Mouse (Mus musculus) adrenal gland, postnatal 25 days (tissue): ENCODE results near the gene Ndel1. TPM values are rescaled to one million over a fixed set of nuclear protein-coding genes. Genes with fewer than 3 reads are reported as not detected.

Experiments used
- DNase-seq: peaks from one replicate; pipeline ENCODE4 v3.0.0; 2021; ENCODE audit warnings: mixed read lengths
- long read RNA-seq: library from polyadenylated mRNA; stranded (forward); transcript quantifications from one replicate; pipeline ENCODE4 v2.0.0, GENCODE M21; 2021
- total RNA-seq: library from RNA; stranded (reverse); gene quantifications from 2 replicates; pipeline ENCODE4 v1.2.3, GENCODE M21; 2021

Ndel1 gene
- 54.4 and 70.0 TPM in 2 replicates for total RNA-seq
- long read RNA-seq, transcript Ndel1-201 (9 exons, 2,382 nt): major isoform, 43 of 61 reads
- long read RNA-seq, partial matches to known transcripts: 3 of 61 reads
- long read RNA-seq, other reads (novel, unspliced or antisense): 14 of 61 reads

- DNase-seq: peak; percentile 72
These were observed at the start of gene Ndel1 for GRCm38 (mm10) chr11:68871748-68872147. Gene Ndel1 (minus strand): TSS chr11:68871858.

DNA sequence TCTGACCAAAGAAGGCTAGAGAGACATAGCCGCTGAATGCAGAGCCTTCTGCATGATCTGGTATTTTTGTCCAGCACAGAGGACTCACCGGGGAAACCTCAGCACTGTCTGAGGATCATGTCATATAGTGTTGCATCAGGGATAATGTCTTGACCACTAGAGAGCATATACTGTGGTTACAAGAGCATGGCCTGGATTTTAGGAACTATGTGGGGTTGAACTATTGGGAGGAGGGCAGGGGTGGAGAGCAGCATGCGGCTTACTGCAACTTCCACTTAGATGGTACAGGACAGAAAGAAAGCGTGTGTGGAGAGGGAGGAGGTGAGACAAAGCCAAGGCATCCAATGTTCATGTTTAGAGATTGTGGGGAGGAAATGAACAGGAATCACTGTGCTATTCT, 42.9 kb upstream of the Ndel1 start:
- no peak for DNase-seq

DNA sequence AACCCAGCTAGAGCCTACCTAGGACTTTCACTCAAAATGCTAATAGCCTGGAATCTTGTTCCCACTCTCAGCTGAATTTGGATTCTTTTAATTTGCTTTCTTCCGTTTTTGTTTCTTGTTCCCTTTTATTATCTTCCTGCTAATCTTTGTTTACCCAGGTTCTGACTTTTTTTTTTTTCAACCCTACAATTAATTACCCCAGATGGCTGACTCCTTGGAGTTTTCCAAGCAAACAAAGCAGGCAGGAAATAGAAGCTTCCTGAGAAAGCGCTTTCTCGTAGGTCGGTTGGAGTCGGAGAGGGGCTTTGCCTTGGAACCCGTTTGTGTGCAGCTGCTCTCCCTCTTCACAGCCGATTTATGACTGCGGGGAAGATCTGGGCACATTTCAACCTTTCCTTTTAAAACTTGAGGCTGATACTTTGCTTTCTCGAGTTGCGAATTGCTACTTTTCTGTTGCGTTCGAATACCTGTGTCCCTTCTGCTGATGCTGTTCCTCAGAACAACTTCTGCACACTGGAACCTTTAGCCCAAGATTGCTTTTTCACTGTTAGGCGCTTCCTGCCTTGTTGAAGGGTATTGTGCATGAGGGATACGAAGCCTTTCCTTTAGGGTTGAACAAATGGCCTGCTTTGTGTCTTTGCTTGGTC, 40.0 kb upstream of the Ndel1 start:
- DNase-seq: no peak

GRCm38 (mm10) chr11:68908846-68909503, 37.3 kb upstream of the Ndel1 start:
- no peak for DNase-seq

DNA sequence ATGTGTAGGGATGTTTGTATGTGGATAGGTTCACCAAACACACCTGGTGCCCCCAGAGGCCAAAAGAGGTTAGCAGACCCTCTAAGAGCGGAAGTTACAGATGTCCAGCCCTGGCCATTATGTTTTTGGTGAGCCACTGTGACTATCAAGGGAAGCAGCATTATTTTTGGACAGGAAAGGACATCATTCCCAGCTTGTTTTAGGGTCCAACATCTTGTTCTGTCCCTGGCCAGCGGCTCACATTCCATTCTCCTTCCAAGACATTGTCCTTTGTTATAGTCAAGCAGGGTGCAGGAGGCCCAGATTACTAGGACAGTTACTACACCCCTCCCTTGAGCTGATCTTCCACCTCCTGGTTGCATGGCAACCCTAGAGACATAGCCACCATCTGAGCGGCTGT, 35.6 kb upstream of the Ndel1 start:
- no peak for DNase-seq

GRCm38 (mm10) chr11:68906461-68906790, 34.8 kb upstream of the Ndel1 start:
- no peak for DNase-seq

GRCm38 (mm10) chr11:68905665-68906460, 34.2 kb upstream of the Ndel1 start:
- DNase-seq: no peak

GRCm38 (mm10) chr11:68905138-68905531, 33.5 kb upstream of the Ndel1 start:
- DNase-seq: no peak

DNA sequence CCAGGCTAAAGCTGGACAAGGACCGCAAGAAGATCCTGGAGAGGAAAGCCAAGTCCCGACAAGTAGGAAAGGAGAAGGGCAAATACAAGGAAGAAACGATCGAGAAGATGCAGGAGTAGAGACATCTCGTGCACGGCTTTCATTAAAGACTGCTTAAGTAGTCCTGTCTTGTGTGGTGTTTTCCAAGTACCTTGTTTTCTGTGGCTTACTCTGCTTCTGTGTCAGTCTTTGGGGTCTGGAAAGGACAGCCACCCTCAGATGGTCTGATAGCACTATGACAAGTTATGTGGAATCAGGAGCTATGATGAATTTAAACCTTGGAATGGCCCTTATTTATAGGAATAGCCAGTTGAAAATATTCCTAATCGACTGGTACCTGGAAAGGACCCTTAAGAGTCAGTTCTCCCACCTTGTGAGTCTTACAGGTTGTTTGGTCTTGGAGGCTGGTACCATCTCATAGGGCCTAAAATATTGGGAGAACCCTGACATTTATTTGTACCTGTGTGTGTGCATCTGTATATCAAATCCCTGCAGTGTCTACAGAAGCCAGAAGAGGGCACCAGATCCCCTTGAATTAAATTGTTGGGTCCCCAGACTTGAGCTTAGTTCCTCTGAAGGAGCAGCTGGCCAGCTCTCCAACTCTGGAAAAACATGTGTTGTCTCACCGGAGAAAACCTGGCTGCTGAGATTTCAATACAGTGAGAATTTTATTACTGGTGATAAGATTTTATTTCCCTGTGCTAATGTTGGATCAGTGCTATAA, 32.9 kb upstream of the Ndel1 start:
- DNase-seq: peak; percentile 58

- DNase-seq: no peak
These were observed 32.1 kb upstream of the Ndel1 start for GRCm38 (mm10) chr11:68903775-68904174.

GRCm38 (mm10) chr11:68902823-68903222, 31.2 kb upstream of the Ndel1 start:
- no peak for DNase-seq

GRCm38 (mm10) chr11:68902367-68902766, 30.7 kb upstream of the Ndel1 start:
- no peak for DNase-seq

GRCm38 (mm10) chr11:68902047-68902364, 30.3 kb upstream of the Ndel1 start:
- no peak for DNase-seq

GRCm38 (mm10) chr11:68901351-68902046, 29.8 kb upstream of the Ndel1 start, which contains the start of gene Rpl26:
Gene Rpl26 (plus strand): TSS chr11:68901583.
- peak; percentile 97 for DNase-seq

GRCm38 (mm10) chr11:68900519-68901350, 29.1 kb upstream of the Ndel1 start:
- no peak for DNase-seq

- no peak for DNase-seq
These were observed 28.2 kb upstream of the Ndel1 start for GRCm38 (mm10) chr11:68899815-68900214.

GRCm38 (mm10) chr11:68898790-68899189, 27.1 kb upstream of the Ndel1 start:
- DNase-seq: no peak

GRCm38 (mm10) chr11:68897838-68898237, 26.2 kb upstream of the Ndel1 start:
- DNase-seq: no peak

- no peak for DNase-seq
These were observed 25.5 kb upstream of the Ndel1 start for GRCm38 (mm10) chr11:68897120-68897519.

GRCm38 (mm10) chr11:68896247-68896646, 24.6 kb upstream of the Ndel1 start:
- DNase-seq: no peak

DNA sequence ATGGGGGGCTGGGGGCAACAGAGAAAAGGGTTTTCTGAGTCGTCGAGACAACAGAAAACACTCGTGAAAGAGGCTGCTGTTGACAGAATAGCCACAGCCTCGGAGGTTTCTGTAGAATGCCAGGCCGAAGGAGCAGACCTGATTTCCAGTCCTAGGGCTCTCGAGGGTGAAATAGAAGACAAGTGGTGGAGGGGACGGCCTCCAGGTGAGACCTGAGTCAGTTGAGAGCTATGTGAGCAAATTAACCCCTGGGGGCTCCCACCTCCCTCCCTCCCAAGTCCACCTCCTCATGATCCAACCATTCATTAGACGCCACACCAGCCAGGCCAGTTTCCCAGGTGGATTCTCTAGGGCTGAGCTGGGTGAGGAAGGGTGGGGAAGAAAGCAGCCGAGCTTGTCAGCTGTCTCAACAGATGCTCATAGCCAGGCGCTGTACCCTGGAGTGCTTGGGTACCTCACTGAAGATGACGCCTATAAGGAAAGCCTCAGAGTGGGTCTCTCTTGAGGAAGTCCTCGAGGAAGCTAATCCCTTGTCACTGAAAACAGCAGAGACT, 22.3 kb upstream of the Ndel1 start:
- no peak for DNase-seq
